Mouse (Mus musculus): Measurements from ENCODE around the gene Spa17.

Spa17 gene

GRCm38 (mm10) chr9:37613182-37613910, at the start of gene Spa17:
Gene Spa17, minus strand, starts transcription at chr9:37613722.
- DNase-seq (ENCODE audit: low read depth, low spot score) = peak; percentile 95

- no peak for DNase-seq (ENCODE audit: low read depth, low spot score)
These were observed 49.7 kb upstream of the Spa17 start for GRCm38 (mm10) chr9:37663210-37663609.

DNA sequence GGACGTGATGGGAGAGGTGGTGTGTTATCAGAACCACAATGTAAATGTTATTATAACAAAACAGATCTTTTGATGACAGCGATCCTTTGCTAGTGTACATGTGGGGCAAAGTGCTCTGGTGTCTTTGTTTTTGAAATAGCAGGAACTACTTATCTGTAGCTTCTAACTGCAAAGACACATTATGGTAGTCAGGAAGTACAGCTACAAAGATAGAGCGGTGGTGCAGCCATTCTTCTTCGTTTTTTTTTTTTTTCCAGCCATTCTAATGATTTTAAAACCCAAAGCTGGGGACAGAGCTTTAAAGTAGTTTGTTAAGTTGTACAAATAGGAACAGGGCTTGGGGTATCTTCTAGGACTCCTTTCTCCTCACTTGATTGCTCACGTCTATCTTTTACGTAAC, 45.9 kb upstream of the Spa17 start:
- DNase-seq (ENCODE audit: low read depth, low spot score) = no peak

DNA sequence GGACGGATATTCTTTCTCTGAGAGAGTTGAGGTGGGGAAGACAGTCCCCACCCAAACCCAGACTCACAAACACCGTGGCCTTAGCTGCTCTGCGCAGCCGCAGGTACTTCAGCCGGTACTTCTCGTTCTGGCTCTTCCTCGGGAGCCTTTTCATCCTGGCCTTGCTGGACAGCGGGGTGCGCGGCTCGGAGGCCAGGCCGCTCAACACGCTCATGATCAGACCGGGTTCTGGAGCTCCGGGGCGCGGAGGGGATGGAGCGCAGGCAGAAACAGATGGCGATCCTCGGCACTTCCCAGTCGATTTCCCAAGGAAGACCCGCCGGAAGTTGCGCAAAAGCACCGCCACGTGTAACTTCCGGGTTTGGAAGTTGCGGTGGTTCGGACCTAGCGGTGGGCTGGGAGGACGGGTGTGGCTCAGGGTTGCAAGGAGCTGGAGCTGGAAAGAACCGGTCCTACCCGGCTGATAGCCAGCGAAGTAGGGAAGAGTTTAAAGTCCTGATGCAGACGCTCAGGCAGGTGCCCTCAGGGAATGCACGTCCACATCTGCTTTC, 43.5 kb upstream of the Spa17 start, which contains the start of gene Tbrg1:
TSS of gene Tbrg1 (minus strand) at position 382 of the 551 bp plus-strand sequence.
- peak; percentile 99 for DNase-seq (ENCODE audit: low read depth, low spot score)

DNA sequence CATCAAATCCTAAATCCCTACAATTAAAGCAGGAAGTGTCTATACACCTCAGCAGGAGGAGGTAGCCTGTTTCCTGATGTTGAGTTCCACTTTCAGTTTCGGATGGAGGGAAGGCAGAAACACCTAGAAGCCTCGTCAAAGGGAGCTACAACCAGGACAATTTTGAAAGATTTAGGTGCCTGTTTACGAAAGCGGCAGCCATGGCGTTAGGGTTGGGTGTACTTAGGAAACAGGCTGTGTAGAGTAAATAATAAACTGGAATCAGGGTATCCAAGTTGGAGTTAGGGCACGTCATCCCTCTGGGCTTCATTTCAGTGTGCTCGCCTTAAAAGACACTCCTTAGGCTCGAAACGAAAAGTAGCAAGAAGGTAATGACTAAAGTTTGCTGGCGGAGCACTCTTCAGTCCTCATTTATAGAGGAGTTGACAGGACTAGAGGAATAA, 42.9 kb upstream of the Spa17 start:
- DNase-seq (ENCODE audit: low read depth, low spot score) = no peak

DNA sequence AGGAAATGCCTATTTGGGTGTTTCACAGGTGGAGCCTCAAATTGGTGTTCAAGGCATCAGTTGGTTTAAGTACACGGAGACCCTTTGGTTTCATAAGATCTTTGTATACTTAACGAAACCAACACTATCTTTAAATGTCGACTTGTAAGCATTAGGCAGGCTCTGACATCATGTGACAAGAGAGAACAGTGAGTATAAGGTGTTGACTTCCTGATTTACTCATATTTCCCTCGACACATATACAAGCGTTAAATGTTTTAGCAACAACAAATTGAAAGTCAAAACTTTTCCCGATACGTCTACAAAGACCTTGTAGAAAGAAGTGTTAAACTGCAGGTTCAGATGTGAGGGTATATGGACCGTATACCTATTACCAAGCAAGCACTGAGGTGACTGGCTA, 42.4 kb upstream of the Spa17 start:
- DNase-seq (ENCODE audit: low read depth, low spot score) = no peak

DNA sequence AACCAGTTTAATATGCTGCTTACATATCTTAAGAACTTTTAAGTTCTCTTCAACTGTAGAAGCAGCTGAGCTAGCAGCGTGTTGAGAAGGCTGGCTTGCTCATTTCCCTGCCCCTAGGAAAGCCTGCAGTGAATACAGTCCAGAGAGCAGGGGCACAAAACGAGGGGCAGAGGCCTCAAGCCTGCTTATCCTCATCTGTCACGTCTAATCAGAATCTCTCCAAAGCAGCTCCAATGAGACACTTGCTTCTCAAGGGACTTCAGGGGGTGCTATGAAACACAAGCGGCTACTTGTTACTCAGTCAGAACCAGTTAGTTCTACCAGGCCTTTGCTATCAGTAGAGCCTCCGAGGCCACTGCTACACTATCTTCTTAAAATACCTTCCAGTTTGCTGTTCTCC, 40.3 kb upstream of the Spa17 start:
- DNase-seq (ENCODE audit: low read depth, low spot score) = no peak

DNA sequence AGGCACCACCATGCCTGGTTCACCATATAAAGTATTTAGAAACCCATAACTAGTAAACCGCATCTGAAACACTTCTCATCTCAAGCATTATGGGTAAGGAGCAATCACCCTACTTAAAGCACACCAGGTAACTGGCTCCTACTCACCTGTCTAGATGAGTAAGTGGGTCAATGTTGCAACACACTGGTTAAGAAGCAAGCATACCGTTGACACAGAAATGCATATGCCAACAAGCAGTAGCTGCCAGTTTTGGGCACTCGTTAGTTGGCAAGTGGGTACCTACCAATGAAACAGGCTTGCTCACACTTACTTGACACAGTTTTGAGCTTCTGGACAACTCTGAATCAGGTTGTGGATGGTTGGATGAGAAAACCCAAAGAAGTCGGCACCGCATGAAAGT, 37.1 kb upstream of the Spa17 start:
- DNase-seq (ENCODE audit: low read depth, low spot score) = no peak

DNA sequence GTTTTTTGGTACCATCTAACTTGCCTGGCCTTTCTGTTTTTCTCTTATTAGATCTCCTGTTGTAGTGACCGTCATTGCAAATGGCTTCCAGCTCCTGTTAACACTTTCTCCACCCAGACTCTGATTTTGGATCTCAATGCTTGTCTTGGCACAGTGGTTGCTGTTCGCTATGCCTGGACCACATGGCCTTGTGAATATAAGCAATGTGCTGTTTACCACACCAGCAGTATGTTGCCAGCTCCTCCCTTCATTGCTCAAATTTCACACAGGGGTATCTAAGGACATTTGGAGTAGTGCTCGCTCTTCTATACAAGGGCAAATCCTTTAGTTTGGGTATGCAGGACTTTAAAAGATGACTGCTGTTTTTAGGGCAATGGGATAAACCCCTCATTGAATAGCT, 32.7 kb upstream of the Spa17 start:
- no peak for DNase-seq (ENCODE audit: low read depth, low spot score)

DNA sequence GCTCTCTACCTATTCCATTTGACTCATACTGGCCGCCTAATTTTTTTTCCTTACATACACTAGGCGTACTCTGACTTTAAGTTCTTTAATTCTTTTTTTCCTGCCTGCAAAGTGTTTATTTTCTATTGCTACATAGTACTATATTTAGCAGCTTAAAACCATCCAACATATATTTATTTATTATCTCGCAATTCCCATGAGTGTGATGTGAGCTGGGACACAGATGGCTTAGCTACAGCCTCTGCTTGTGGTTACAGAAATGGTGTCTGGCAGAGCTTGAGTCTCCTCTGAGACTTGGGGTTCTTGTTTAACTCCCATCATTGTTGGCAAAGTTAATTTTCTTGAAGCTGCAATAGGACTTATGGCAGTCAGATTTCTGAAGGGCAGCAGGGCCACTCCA, 25.2 kb upstream of the Spa17 start:
- DNase-seq (ENCODE audit: low read depth, low spot score) = no peak

GRCm38 (mm10) chr9:37636800-37637542, 23.4 kb upstream of the Spa17 start:
- no peak for DNase-seq (ENCODE audit: low read depth, low spot score)

DNA sequence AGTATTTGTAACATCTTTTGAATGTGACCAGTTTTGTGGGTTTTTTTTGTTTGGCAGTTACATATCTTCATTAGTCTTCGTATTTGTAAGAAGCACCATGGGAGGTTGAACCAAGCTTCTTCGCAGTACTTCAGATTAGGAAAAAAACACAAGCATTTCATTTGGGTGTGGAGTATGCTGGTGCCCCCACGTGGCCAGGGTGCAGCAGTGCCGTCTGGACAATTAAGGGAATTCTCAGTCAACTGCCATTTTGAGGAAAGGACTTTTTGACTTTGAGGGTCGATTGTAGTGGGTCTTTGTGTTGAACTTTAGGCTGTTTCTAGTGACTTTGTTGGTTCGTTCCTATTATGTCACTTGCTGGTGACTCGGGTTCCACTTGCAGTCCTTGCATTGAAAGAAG, 22.8 kb upstream of the Spa17 start:
- peak; percentile 68 for DNase-seq (ENCODE audit: low read depth, low spot score)

- DNase-seq (ENCODE audit: low read depth, low spot score) = no peak
These were observed 20.7 kb upstream of the Spa17 start for GRCm38 (mm10) chr9:37634269-37634668.

DNA sequence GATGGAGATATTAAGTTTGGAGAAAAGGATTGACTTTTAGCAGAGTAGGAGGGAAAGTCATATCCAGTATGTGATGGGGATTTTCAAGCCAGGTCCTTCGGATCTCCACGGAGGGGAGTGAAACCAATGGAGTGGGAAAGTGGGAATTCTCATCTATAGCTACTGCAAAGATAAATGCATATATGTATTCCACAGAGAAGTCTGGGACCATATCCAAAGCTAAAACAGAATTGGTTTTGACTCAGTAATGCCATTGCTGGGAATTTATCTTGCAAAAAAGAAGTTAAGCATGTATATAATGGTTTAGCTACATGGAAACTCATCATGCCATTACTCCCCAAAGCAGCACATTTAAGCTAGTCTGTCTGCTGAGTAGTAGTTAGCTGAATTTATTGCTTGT, 18.8 kb upstream of the Spa17 start:
- no peak for DNase-seq (ENCODE audit: low read depth, low spot score)

GRCm38 (mm10) chr9:37629941-37630340, 16.4 kb upstream of the Spa17 start:
- no peak for DNase-seq (ENCODE audit: low read depth, low spot score)

DNA sequence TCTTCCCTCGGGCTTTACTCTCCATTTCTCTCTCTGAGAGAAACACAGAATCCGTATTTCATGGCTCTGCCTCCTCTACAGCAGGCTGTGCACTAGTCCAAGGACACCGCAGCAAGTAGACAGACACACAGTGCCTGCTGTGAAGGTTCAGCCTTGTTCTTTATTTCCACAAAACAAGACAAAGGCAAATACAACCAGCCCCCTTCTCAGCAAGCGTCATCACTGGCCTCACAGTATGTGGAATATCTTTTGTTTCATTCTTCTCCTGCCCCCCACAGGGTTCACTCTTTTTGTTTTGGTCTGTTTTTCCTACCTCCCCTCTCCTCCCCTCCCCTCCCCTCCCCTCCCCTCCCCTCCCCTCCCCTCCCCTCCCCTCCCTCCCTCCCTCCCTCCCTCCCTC, 15.1 kb upstream of the Spa17 start:
- DNase-seq (ENCODE audit: low read depth, low spot score) = peak; percentile 94

GRCm38 (mm10) chr9:37627263-37627662, 13.7 kb upstream of the Spa17 start:
- DNase-seq (ENCODE audit: low read depth, low spot score) = peak; percentile 65

DNA sequence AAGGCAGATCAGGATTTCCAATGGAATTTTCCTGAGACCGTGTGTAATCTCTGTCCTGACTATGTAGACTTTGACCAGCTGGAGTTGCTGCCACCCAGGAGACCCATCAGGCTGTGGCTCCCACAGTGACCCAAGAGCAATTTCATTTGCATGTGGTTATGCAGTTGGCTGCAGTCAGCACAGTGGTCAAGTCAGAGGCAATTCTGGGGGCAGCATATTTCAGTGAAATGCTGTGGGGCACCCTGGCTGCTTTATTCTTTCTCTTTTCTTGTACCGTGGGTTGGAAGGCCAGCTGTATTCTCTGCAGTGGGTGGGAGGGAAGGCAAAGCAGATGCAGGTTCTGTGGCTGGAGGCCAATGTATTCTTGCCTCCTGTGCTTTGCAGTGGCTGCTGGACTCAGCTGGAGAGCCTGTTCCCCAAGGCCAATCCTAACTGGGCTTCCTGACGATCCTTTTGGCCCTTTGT, 12.6 kb upstream of the Spa17 start:
- no peak for DNase-seq (ENCODE audit: low read depth, low spot score)

DNA sequence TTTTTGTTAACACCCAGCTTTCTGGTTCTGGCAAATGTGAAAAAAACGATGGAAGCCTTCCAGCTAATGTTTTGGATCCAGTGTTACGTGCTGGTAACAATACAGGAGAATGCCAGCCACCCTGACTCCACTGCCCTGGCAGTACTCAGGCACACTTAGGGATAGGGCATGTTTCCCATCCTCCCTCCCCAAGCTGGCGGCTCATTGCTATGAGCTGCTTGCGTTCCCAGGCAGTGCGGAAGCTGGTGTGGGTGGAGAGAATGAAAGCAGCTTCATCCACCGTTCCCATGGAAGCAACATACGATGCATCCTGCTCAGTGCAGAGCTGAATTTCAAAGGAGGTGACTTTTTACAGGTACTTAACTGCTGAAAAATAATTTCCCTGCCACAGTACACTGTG, 12.1 kb upstream of the Spa17 start:
- DNase-seq (ENCODE audit: low read depth, low spot score) = peak; percentile 23

DNA sequence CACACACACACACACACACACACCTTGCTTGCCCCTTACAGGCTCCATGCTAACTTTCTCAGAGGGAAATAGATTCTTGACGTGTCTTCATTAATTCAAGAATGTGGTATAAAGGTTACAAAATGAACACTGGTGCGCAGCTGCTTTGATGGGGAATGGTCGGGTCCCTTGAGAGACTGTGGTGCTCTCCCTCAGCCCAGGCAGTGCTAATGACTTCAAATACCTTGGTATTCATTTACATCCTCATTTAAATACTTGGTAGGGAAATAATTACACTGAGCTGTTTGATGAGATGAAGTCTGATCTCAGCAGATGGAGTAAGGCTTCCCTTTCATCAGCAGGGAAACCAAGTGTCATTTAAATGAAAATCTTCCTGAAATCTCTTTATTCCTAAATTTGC, 11.6 kb upstream of the Spa17 start:
- no peak for DNase-seq (ENCODE audit: low read depth, low spot score)

- no peak for DNase-seq (ENCODE audit: low read depth, low spot score)
These were observed 11.0 kb upstream of the Spa17 start for GRCm38 (mm10) chr9:37624502-37624901.

DNA sequence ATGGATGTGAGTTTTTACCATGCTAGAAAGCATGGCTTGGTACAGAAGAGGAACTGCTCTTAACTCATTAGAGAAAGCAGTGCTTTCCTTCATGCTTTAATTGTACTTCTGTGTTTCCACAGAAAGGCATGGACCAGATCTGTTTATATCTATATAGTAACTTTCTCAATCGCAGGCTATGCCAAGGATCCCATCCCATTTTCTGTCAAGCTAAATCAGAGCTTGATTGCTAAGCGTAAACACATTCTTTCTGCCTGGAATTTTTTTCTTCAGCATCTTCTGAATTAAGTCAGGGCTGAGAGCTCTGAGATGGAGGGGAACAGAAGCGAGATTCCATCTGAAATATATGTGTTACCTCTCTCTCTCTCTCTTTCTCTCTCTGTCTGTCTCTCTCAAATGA, 10.5 kb upstream of the Spa17 start:
- DNase-seq (ENCODE audit: low read depth, low spot score) = no peak

GRCm38 (mm10) chr9:37621290-37621689, 7.8 kb upstream of the Spa17 start:
- DNase-seq (ENCODE audit: low read depth, low spot score) = no peak

All from R1 (cell line).